Mouse (Mus musculus) heart, postnatal 0 days (tissue): ENCODE data around the gene Dcaf6.

Source experiments
- CTCF ChIP-seq: IDR thresholded peaks from 2 replicates; pipeline ENCODE4 v1.5.1; 2016; ENCODE audit warnings: antibody characterized with exemption, control low read depth, low read depth
- EP300 ChIP-seq: IDR thresholded peaks from 2 replicates; pipeline ENCODE4 v1.6.1; 2016; ENCODE audit warnings: antibody characterized with exemption, low read depth

DNA sequence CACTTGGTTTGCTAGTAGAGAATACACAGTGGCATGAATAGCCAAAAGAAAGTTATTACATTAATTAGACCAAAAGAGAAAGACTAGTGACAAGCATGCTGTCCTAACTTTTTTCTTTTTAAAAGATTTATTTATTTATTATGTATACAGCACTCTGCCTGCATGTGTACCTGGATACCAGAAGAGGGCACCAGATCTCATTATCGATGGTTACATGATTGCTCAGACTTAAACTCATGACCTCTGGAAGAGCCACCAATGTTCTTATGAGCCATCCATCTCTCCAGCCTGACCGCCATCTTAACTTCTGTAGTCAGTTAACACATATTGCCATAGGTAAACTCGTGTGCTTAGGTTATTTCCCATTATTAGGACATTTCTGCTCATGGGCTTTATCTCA lies 95.2 kb downstream of the Dcaf6 start:
- TF ChIP-seq EP300, result no peak
- no peak for TF ChIP-seq CTCF
